Mouse (Mus musculus): ENCODE results near the gene Phc2. TPM values are rescaled to one million over a fixed set of nuclear protein-coding genes. Genes with fewer than 3 reads are reported as not detected.
A peak's percentile ranks its signal among the peaks of the same experiment; 100 is the strongest.

Gene Phc2
- polyA plus RNA-seq, 1 experiment from 2014 or later: 110 TPM

DNA sequence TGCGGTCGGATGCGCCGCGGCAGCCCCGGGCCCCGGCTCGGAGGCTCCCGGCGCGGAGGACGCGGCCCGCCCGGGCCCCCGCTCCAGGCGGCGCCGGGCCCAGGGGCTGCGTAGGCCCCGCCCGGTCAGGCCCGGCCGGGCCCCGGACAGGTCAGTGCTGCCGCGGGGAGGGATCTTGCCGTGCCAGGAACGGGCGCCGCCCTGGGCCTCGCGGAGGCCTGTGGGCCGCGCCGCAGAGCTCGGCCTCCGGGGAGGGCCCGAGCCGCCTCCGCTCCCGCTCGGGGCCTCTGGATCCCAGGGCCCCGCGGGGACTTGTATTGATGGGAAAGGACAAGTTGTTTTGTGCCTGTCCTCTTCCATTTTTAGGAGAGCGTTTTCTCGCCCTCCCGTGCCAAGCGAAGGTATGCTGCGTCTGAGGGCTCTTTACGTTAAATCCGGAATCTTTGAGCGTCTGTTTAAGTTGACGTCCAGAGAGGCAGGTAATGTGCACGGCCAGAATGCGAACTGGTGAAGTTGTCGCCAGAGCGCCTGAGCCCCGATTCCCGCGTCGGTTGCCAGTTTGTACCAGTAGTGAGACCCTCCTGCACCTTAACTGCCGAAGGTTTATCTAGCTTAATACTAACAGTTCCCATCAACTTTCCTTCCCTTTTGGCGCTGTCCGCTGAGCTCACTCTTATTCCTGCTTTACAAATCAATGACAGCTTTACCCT, 73.4 kb downstream of the Phc2 start:
- Histone ChIP-seq H3K27ac (ENCODE audit: low read depth, low read length) (peak overlapping the region; percentile 96), H3K36me3 (ENCODE audit: control insufficient read depth, insufficient read depth, low read length) (no peaks in the 10 kb centered on the region), H3K27me3 (ENCODE audit: control insufficient read depth, insufficient read depth, low read length) (no peaks in the 10 kb centered on the region), H3K9me3 (ENCODE audit: control insufficient read depth, low read length) (no peaks in the 10 kb centered on the region), H3K9ac (ENCODE audit: low read length) (peak overlapping the region; percentile 100), H3K4me1 (ENCODE audit: control insufficient read depth, insufficient read depth, low read length) (peaks cover 48% of the 10 kb centered on the region), H3K4me3 (ENCODE audit: low read depth, low read length) (peak overlapping the region; percentile 98), H3K4me2 (peak overlapping the region; percentile 94)
- ATAC-seq (ENCODE audit: low FRiP score) (peak; percentile 78), DNase-seq (ENCODE audit: low spot score, missing footprints) (peak; percentile 95)
- WGBS: under 1% methylated on average over 57 of the region's 65 CpGs

GRCm38 (mm10) chr4:128728431-128728851, 73.9 kb downstream of the Phc2 start:
- Histone ChIP-seq H3K4me1 (ENCODE audit: control insufficient read depth, insufficient read depth, low read length) (peaks cover 52% of the 10 kb centered on the region), H3K27me3 (ENCODE audit: control insufficient read depth, insufficient read depth, low read length) (no peaks in the 10 kb centered on the region), H3K36me3 (ENCODE audit: control insufficient read depth, insufficient read depth, low read length) (no peaks in the 10 kb centered on the region), H3K4me3 (ENCODE audit: low read depth, low read length) (peak overlapping the region; percentile 98), H3K4me2 (peak overlapping the region; percentile 94), H3K27ac (ENCODE audit: low read depth, low read length) (peak overlapping the region; percentile 96), H3K9me3 (ENCODE audit: control insufficient read depth, low read length) (no peaks in the 10 kb centered on the region), H3K9ac (ENCODE audit: low read length) (peak overlapping the region; percentile 100)
- DNase-seq (ENCODE audit: low spot score, missing footprints): no peak
- no peak for ATAC-seq (ENCODE audit: low FRiP score)
- WGBS: 0% methylated on average over 5 of the region's 5 CpGs

- Histone ChIP-seq H3K27ac (ENCODE audit: low read depth, low read length) (peak overlapping the region; percentile 96), H3K9me3 (ENCODE audit: control insufficient read depth, low read length) (no peaks in the 10 kb centered on the region), H3K9ac (ENCODE audit: low read length) (peak overlapping the region; percentile 100), H3K4me1 (ENCODE audit: control insufficient read depth, insufficient read depth, low read length) (peaks cover 60% of the 10 kb centered on the region), H3K36me3 (ENCODE audit: control insufficient read depth, insufficient read depth, low read length) (no peaks in the 10 kb centered on the region), H3K27me3 (ENCODE audit: control insufficient read depth, insufficient read depth, low read length) (no peaks in the 10 kb centered on the region), H3K4me2 (peak overlapping the region; percentile 94), H3K4me3 (ENCODE audit: low read depth, low read length) (peak overlapping the region; percentile 98)
- ATAC-seq (ENCODE audit: low FRiP score) (no peak), DNase-seq (ENCODE audit: low spot score, missing footprints) (no peak)
- WGBS: 14% methylated on average over 15 of the region's 15 CpGs
These were observed 74.7 kb downstream of the Phc2 start for GRCm38 (mm10) chr4:128729033-128729708.

- peak overlapping the region; percentile 98 for H3K4me3 ChIP-seq (ENCODE audit: low read depth, low read length)
- H3K4me1 ChIP-seq (ENCODE audit: control insufficient read depth, insufficient read depth, low read length): peaks cover 65% of the 10 kb centered on the region
- H3K9ac ChIP-seq (ENCODE audit: low read length): peak overlapping the region; percentile 100
- DNase-seq (ENCODE audit: low spot score, missing footprints): no peak
- H3K4me2 ChIP-seq: peak overlapping the region; percentile 94
- no peak for ATAC-seq (ENCODE audit: low FRiP score)
- peak overlapping the region; percentile 96; the same call in 1 of the 2 replicates for H3K27ac ChIP-seq (ENCODE audit: low read depth, low read length)
- WGBS: 15% methylated on average over 5 of the region's 5 CpGs
- H3K27me3 ChIP-seq (ENCODE audit: control insufficient read depth, insufficient read depth, low read length): no peaks in the 10 kb centered on the region
- no peaks in the 10 kb centered on the region for H3K9me3 ChIP-seq (ENCODE audit: control insufficient read depth, low read length)
- H3K36me3 ChIP-seq (ENCODE audit: control insufficient read depth, insufficient read depth, low read length): no peaks in the 10 kb centered on the region
These were observed 75.2 kb downstream of the Phc2 start for GRCm38 (mm10) chr4:128729709-128730037.

GRCm38 (mm10) chr4:128730271-128730670, 75.8 kb downstream of the Phc2 start:
- Histone ChIP-seq H3K27me3 (ENCODE audit: control insufficient read depth, insufficient read depth, low read length) (no peaks in the 10 kb centered on the region), H3K4me1 (ENCODE audit: control insufficient read depth, insufficient read depth, low read length) (peaks cover 71% of the 10 kb centered on the region), H3K27ac (ENCODE audit: low read depth, low read length) (no peak overlapping the region), H3K4me2 (peak overlapping the region; percentile 94), H3K9ac (ENCODE audit: low read length) (peak overlapping the region; percentile 100), H3K36me3 (ENCODE audit: control insufficient read depth, insufficient read depth, low read length) (no peaks in the 10 kb centered on the region), H3K9me3 (ENCODE audit: control insufficient read depth, low read length) (no peaks in the 10 kb centered on the region), H3K4me3 (ENCODE audit: low read depth, low read length) (peak overlapping the region; percentile 98)
- ATAC-seq (ENCODE audit: low FRiP score) (no peak), DNase-seq (ENCODE audit: low spot score, missing footprints) (no peak)
- WGBS: 68% methylated on average over 6 of the region's 6 CpGs

- Histone ChIP-seq H3K36me3 (ENCODE audit: control insufficient read depth, insufficient read depth, low read length) (no peaks in the 10 kb centered on the region), H3K4me3 (ENCODE audit: low read depth, low read length) (no peak overlapping the region), H3K4me1 (ENCODE audit: control insufficient read depth, insufficient read depth, low read length) (peaks cover 85% of the 10 kb centered on the region), H3K4me2 (no peak overlapping the region), H3K27ac (ENCODE audit: low read depth, low read length) (no peak overlapping the region), H3K27me3 (ENCODE audit: control insufficient read depth, insufficient read depth, low read length) (no peaks in the 10 kb centered on the region), H3K9me3 (ENCODE audit: control insufficient read depth, low read length) (no peaks in the 10 kb centered on the region), H3K9ac (ENCODE audit: low read length) (no peak overlapping the region)
- ATAC-seq (ENCODE audit: low FRiP score) (no peak), DNase-seq (ENCODE audit: low spot score, missing footprints) (no peak)
- 58% methylated on average over 5 of the region's 5 CpGs for WGBS
These were observed 78.3 kb downstream of the Phc2 start for GRCm38 (mm10) chr4:128732794-128733193.

DNA sequence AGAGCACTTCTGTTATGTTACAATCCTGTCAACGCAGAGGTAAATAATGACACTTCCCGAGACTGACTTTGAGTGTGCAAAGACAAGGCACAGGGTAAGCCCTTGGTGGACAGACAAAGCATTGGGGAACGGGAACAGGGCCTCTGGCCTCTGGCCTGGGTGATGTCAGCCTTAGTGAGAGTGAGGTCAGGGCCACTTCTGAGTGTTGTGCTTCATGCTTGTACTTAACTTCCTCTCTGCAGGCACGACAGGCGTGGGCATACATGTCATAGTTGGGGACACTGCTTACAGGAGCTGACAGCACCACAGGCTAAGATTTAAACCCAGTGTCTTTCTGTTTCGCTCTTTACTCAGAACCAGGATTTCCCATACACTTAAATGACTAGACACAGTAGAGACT, 79.0 kb downstream of the Phc2 start:
- H3K9me3 ChIP-seq (ENCODE audit: control insufficient read depth, low read length): no peaks in the 10 kb centered on the region
- peaks cover 91% of the 10 kb centered on the region for H3K4me1 ChIP-seq (ENCODE audit: control insufficient read depth, insufficient read depth, low read length)
- 45% methylated on average over 6 of the region's 6 CpGs for WGBS
- H3K27ac ChIP-seq (ENCODE audit: low read depth, low read length): no peak overlapping the region
- no peak overlapping the region for H3K4me3 ChIP-seq (ENCODE audit: low read depth, low read length)
- no peaks in the 10 kb centered on the region for H3K27me3 ChIP-seq (ENCODE audit: control insufficient read depth, insufficient read depth, low read length)
- DNase-seq (ENCODE audit: low spot score, missing footprints) (no peak), ATAC-seq (ENCODE audit: low FRiP score) (no peak)
- peak overlapping the region; percentile 53 for H3K9ac ChIP-seq (ENCODE audit: low read length)
- H3K4me2 ChIP-seq: peak overlapping the region; percentile 32; the same call in 1 of the 2 replicates
- H3K36me3 ChIP-seq (ENCODE audit: control insufficient read depth, insufficient read depth, low read length): no peaks in the 10 kb centered on the region

DNA sequence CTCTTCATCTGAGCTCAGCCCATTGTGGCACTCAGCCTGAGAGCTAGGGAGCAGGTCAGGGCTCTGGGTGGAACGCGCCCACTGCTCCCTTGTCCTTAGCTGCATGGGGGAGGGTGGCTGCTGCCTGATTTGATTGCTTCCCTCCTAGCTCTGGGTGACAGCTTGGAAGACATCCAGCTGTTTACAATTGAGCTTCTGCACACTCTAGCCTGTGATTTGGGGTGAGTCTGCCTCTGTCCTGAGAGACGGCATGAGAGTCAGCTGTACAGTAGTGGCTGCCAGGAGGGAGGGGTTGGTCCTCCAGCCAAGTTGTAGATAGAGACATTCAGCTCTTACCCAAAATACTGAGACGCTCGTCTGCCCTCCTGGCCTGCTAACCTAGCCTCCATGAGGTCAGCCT, 79.7 kb downstream of the Phc2 start:
- 37% methylated on average over 5 of the region's 5 CpGs for WGBS
- ATAC-seq (ENCODE audit: low FRiP score) (peak; percentile 10; the same call in 1 of the 2 replicates), DNase-seq (ENCODE audit: low spot score, missing footprints) (no peak)
- H3K4me3 ChIP-seq (ENCODE audit: low read depth, low read length): no peak overlapping the region
- H3K4me2 ChIP-seq: peak overlapping the region; percentile 32
- H3K9me3 ChIP-seq (ENCODE audit: control insufficient read depth, low read length): no peaks in the 10 kb centered on the region
- peak overlapping the region; percentile 53 for H3K9ac ChIP-seq (ENCODE audit: low read length)
- H3K27ac ChIP-seq (ENCODE audit: low read depth, low read length): peak overlapping the region; percentile 48; the same call in 1 of the 2 replicates
- no peaks in the 10 kb centered on the region for H3K36me3 ChIP-seq (ENCODE audit: control insufficient read depth, insufficient read depth, low read length)
- peaks cover 85% of the 10 kb centered on the region for H3K4me1 ChIP-seq (ENCODE audit: control insufficient read depth, insufficient read depth, low read length)
- H3K27me3 ChIP-seq (ENCODE audit: control insufficient read depth, insufficient read depth, low read length): no peaks in the 10 kb centered on the region

All from midbrain, embryonic 11.5 days (tissue).